Mouse (Mus musculus): ENCODE measurements around the gene Mybpc3.

- TF ChIP-seq CTCF (conservative IDR thresholded peaks at IDR 0.05; ENCODE audit: insufficient read depth, insufficient read length, low read depth, low read length) (no peak), POLR2A (IDR thresholded peaks at IDR 0.05; ENCODE audit: low read depth, low read length) (no peak)
Observed at GRCm38 (mm10) chr2:91068872-91069165, 49.1 kb upstream of the Mybpc3 start.

Data from kidney, adult 2 months (tissue).